Mouse (Mus musculus) CH12F3 (cell line): Measurements from ENCODE around the gene Gm6217.

Source experiments
- in situ Hi-C: fragments of 300-500 bp; cut with MboI; formaldehyde crosslinking; loops from 2 replicates; pipeline ENCODE4 v1.14.3; 2020; ENCODE audit warnings: low sequenced_read_pairs

Gm6217 gene

DNA sequence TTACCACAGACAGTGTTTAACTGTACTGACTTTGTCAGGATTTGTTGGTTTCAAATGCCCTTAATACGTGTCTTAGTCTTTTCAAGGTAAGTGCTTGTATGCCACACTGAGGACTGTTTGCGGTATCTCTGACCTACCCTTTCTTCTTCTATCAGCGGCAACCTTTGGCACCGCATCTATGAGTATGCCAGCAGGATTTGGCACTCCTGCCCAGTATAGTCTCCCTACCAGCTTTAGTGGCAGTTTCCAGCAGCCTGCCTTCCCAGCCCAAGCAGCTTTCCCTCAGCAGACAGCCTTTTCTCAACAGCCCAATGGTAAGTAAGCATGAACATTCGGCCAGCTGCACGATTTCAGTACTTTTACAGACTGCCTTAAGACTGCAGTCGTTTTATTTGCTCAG lies 37.9 kb downstream of the Gm6217 start:
- in situ Hi-C loops = no loop called here
